Mouse (Mus musculus): ENCODE data around the gene S100a14.
A peak's percentile ranks its signal among the peaks of the same experiment; 100 is the strongest.

S100a14 gene

GRCm38 (mm10) chr3:90526580-90526979 is at the start of gene S100a14:
Gene S100a14 (plus strand): TSS chr3:90526856.
- DNase-seq (ENCODE audit: low read depth, low spot score), result no peak

GRCm38 (mm10) chr3:90486998-90487397 is 39.7 kb upstream of the S100a14 start:
- DNase-seq (ENCODE audit: low read depth, low spot score), result no peak

GRCm38 (mm10) chr3:90488576-90488975 is 38.1 kb upstream of the S100a14 start:
- DNase-seq (ENCODE audit: low read depth, low spot score), result no peak

- peak; percentile 96 for DNase-seq (ENCODE audit: low read depth, low spot score)
Observed at GRCm38 (mm10) chr3:90490696-90491256, 35.9 kb upstream of the S100a14 start, which contains the start of gene Snapin. Gene Snapin (minus strand): TSS chr3:90491033.

GRCm38 (mm10) chr3:90491350-90491749 is 35.3 kb upstream of the S100a14 start:
- peak; percentile 77 for DNase-seq (ENCODE audit: low read depth, low spot score)

GRCm38 (mm10) chr3:90493831-90494540 is 32.7 kb upstream of the S100a14 start:
- no peak for DNase-seq (ENCODE audit: low read depth, low spot score)

- no peak for DNase-seq (ENCODE audit: low read depth, low spot score)
Observed at GRCm38 (mm10) chr3:90495850-90496525, 30.7 kb upstream of the S100a14 start.

- no peak for DNase-seq (ENCODE audit: low read depth, low spot score)
Observed at GRCm38 (mm10) chr3:90497597-90497996, 29.1 kb upstream of the S100a14 start.

- no peak for DNase-seq (ENCODE audit: low read depth, low spot score)
Observed at GRCm38 (mm10) chr3:90503444-90503843, 23.2 kb upstream of the S100a14 start.

- DNase-seq (ENCODE audit: low read depth, low spot score), result no peak
Observed at GRCm38 (mm10) chr3:90505216-90505615, 21.4 kb upstream of the S100a14 start.

- no peak for DNase-seq (ENCODE audit: low read depth, low spot score)
Observed at GRCm38 (mm10) chr3:90506362-90506761, 20.3 kb upstream of the S100a14 start.

- peak; percentile 27 for DNase-seq (ENCODE audit: low read depth, low spot score)
Observed at GRCm38 (mm10) chr3:90508287-90508949, 18.2 kb upstream of the S100a14 start.

- peak; percentile 99 for DNase-seq (ENCODE audit: low read depth, low spot score)
Observed at GRCm38 (mm10) chr3:90508950-90509746, 17.5 kb upstream of the S100a14 start, which contains the start of gene Chtop. Gene Chtop (minus strand): TSS chr3:90509498.

GRCm38 (mm10) chr3:90509747-90510123 is 16.9 kb upstream of the S100a14 start:
- DNase-seq (ENCODE audit: low read depth, low spot score), result no peak

GRCm38 (mm10) chr3:90512276-90512675 is 14.4 kb upstream of the S100a14 start:
- no peak for DNase-seq (ENCODE audit: low read depth, low spot score)

GRCm38 (mm10) chr3:90512948-90513642 is 13.6 kb upstream of the S100a14 start:
- DNase-seq (ENCODE audit: low read depth, low spot score), result no peak

- peak; percentile 37 for DNase-seq (ENCODE audit: low read depth, low spot score)
Observed at GRCm38 (mm10) chr3:90513796-90514590, 12.7 kb upstream of the S100a14 start, which contains the start of the genes S100a1 and S100a13. Gene S100a1 (minus strand): TSS chr3:90514392. Gene S100a13 (plus strand): TSS chr3:90514435.

- DNase-seq (ENCODE audit: low read depth, low spot score), result peak; percentile 65
Observed at GRCm38 (mm10) chr3:90514691-90515090, 12.0 kb upstream of the S100a14 start.

GRCm38 (mm10) chr3:90515242-90515641 is 11.4 kb upstream of the S100a14 start:
- DNase-seq (ENCODE audit: low read depth, low spot score), result peak; percentile 29

GRCm38 (mm10) chr3:90515789-90516188 is 10.9 kb upstream of the S100a14 start:
- no peak for DNase-seq (ENCODE audit: low read depth, low spot score)
